32 mouse cellular contexts compared by ENCODE assay signal in the genomic region with DNA sequence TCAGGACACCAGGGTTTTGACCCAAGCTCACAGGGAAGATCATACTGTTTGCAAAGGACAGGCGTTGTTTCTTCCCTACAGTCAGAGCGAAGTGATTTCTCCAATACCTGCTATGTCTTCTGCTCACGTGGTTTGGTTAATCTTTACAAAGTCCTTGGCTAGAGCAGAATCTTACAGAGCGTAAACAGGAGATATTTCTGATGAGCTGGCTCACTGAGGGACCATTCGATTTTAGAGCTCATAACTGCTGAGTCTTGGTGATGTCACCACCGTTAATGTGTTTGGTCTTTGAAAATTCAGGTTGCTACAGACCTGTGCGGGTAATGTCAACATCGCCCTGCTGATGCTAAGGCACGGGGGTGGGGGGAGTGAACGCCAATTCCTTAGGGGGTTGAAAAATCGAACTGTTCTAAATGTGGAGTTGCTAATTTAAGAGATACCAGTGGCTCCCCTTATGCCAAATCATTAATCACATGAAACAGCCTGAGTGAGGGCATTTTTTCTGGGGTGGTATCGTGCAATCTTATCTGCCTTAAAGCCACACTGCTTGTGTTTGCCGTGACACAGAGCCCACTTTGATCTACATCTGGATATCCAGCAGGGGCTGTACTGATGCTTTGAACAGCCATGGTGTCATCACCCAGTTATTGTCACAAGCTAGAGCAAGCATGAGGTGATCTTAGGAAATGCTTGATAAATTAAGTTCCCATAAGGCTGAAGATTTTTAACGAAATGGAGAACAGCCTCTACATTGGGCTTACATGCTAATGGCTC. TPM values are rescaled to one million over a fixed set of nuclear protein-coding genes. Genes with fewer than 3 reads are reported as not detected.
A peak's percentile ranks its signal among the peaks of the same experiment; 100 is the strongest.
DNase-seq lines count a peak whose midpoint lies in the region; ATAC-seq and TF ChIP-seq lines count a peak whose summit lies in the region.
"Had no signal": no experiment of that assay in that cellular context is flagged by ENCODE, and none has a peak within 500 bp of the region (broad histone marks: within the 10 kb centered on the region; RNA-seq: fewer than 3 reads in every experiment).

No protein-coding gene starts in this region.

- H3K4me1 ChIP-seq in intestine, embryonic 14.5 days (replicated peaks; ENCODE audit: control insufficient read depth, insufficient read depth, low read length) = no peaks in the 10 kb centered on the region
- H3K4me1 ChIP-seq in intestine, postnatal 0 days (replicated peaks; ENCODE audit: control insufficient read depth, insufficient read depth, low read length) = no peaks in the 10 kb centered on the region
- no peaks in the 10 kb centered on the region for H3K4me1 ChIP-seq in kidney, embryonic 14.5 days (ENCODE audit: control insufficient read depth, insufficient read depth, low read length)
- H3K4me1 ChIP-seq in midbrain, embryonic 11.5 days (ENCODE audit: control insufficient read depth, insufficient read depth, low read length) = no peaks in the 10 kb centered on the region
- no peaks in the 10 kb centered on the region for H3K4me1 ChIP-seq in midbrain, postnatal 0 days (ENCODE audit: insufficient read depth, low read length)
- H3K4me1 ChIP-seq: embryonic facial prominence, embryonic 12.5 days; limb, embryonic 12.5 days; midbrain, embryonic 12.5 days; neural tube, embryonic 13.5 days had no signal

- peak; percentile 8; the same call in 1 of the 2 replicates for ATAC-seq in intestine, embryonic 14.5 days (replicated peaks; ENCODE audit: low FRiP score, low TSS enrichment, low read depth)
- no peak for ATAC-seq in intestine, postnatal 0 days
- ATAC-seq in kidney, embryonic 14.5 days (ENCODE audit: low FRiP score, low TSS enrichment) = no peak
- ATAC-seq in midbrain, embryonic 11.5 days (ENCODE audit: low FRiP score) = no peak
- ATAC-seq in midbrain, postnatal 0 days (ENCODE audit: low FRiP score) = no peak
- ATAC-seq: forebrain, embryonic 14.5 days; inflammation-experienced regulatory T-cells, adult 6 months; Patski had no signal

- H3K9me3 ChIP-seq in intestine, embryonic 14.5 days (ENCODE audit: control insufficient read depth, low read length) = no peaks in the 10 kb centered on the region
- no peaks in the 10 kb centered on the region for H3K9me3 ChIP-seq in intestine, postnatal 0 days (ENCODE audit: control insufficient read depth)
- no peaks in the 10 kb centered on the region for H3K9me3 ChIP-seq in kidney, embryonic 14.5 days (ENCODE audit: control insufficient read depth, low read length)
- H3K9me3 ChIP-seq in midbrain, embryonic 11.5 days (ENCODE audit: control insufficient read depth, low read length) = no peaks in the 10 kb centered on the region
- no peaks in the 10 kb centered on the region for H3K9me3 ChIP-seq in midbrain, postnatal 0 days (ENCODE audit: low read length)
- H3K9me3 ChIP-seq: embryonic facial prominence, embryonic 12.5 days; heart, embryonic 13.5 days; limb, embryonic 12.5 days; midbrain, embryonic 12.5 days; neural tube, embryonic 13.5 days had no signal

- no peak for DNase-seq in intestine, embryonic 14.5 days (ENCODE audit: low spot score)
- DNase-seq in kidney, postnatal 14 days = peak; percentile 32
- DNase-seq in midbrain, embryonic 11.5 days (ENCODE audit: low spot score, missing footprints) = peak; percentile 61
- no peak for DNase-seq in midbrain, postnatal 0 days (ENCODE audit: low spot score)
- DNase-seq in left cerebral cortex, postnatal 10 days (ENCODE audit: extremely low spot score in 1 of 2, low spot score in 2 of 2) = no peak
- DNase-seq: adrenal gland, postnatal 14 days; cerebellum, adult 11-12 months; cerebellum, adult 9-11 months; embryo, embryonic 11 days; gastrocnemius, postnatal 36 days; heart, adult 2 months; heart, postnatal 10 days; lung, postnatal 36 days; right cerebral cortex, postnatal 4 days; thymus, adult 18-20 months; thymus, postnatal 25 days had no signal

- no peak overlapping the region for H3K27ac ChIP-seq in intestine, embryonic 14.5 days (ENCODE audit: low read depth)
- H3K27ac ChIP-seq in intestine, postnatal 0 days (ENCODE audit: low read depth, low read length) = no peak overlapping the region
- H3K27ac ChIP-seq in kidney, embryonic 14.5 days (ENCODE audit: low read depth, low read length) = no peak overlapping the region
- H3K27ac ChIP-seq in midbrain, embryonic 11.5 days (ENCODE audit: low read depth, low read length) = no peak overlapping the region
- no peak overlapping the region for H3K27ac ChIP-seq in midbrain, postnatal 0 days (ENCODE audit: low read depth, low read length)
- H3K27ac ChIP-seq: embryonic facial prominence, embryonic 12.5 days; heart, adult 2 months; heart, embryonic 13.5 days; hindbrain, embryonic 14.5 days; limb, embryonic 12.5 days; liver, embryonic 14.5 days; midbrain, embryonic 12.5 days; neural tube, embryonic 13.5 days; stomach, postnatal 0 days had no signal

- TF ChIP-seq CTCF in intestine, postnatal 0 days (IDR thresholded peaks at IDR 0.05; ENCODE audit: low read depth) = no peak
- no peak for TF ChIP-seq CTCF in midbrain, postnatal 0 days (IDR thresholded peaks at IDR 0.05)

- H3K4me2 ChIP-seq in intestine, embryonic 14.5 days (ENCODE audit: low read length) = no peak overlapping the region
- no peak overlapping the region; the same call in 1 of the 2 replicates for H3K4me2 ChIP-seq in intestine, postnatal 0 days (replicated peaks; ENCODE audit: low read depth)
- H3K4me2 ChIP-seq in kidney, embryonic 14.5 days (replicated peaks; ENCODE audit: low read depth, low read length) = no peak overlapping the region
- no peak overlapping the region for H3K4me2 ChIP-seq in midbrain, embryonic 11.5 days
- H3K4me2 ChIP-seq in midbrain, postnatal 0 days (ENCODE audit: low read depth, low read length, poor library complexity, severe bottlenecking) = no peak overlapping the region
- H3K4me2 ChIP-seq: embryonic facial prominence, embryonic 12.5 days; heart, embryonic 13.5 days; hindbrain, embryonic 14.5 days; limb, embryonic 12.5 days; midbrain, embryonic 12.5 days; neural tube, embryonic 13.5 days had no signal

- peaks cover 34% of the 10 kb centered on the region; the same call in 1 of the 2 replicates for H3K36me3 ChIP-seq in intestine, embryonic 14.5 days (ENCODE audit: control insufficient read depth, insufficient read depth, low read length)
- H3K36me3 ChIP-seq in intestine, postnatal 0 days (ENCODE audit: control insufficient read depth, insufficient read depth) = no peaks in the 10 kb centered on the region
- H3K36me3 ChIP-seq in kidney, embryonic 14.5 days (ENCODE audit: control insufficient read depth, insufficient read depth, low read length) = peaks cover 21% of the 10 kb centered on the region; the same call in 1 of the 2 replicates
- H3K36me3 ChIP-seq in midbrain, embryonic 11.5 days (ENCODE audit: control insufficient read depth, insufficient read depth, low read length) = no peaks in the 10 kb centered on the region
- H3K36me3 ChIP-seq in midbrain, postnatal 0 days (ENCODE audit: insufficient read depth, low read length) = no peaks in the 10 kb centered on the region
- H3K36me3 ChIP-seq: midbrain, embryonic 12.5 days; neural tube, embryonic 13.5 days had no signal

- WGBS in intestine, embryonic 14.5 days = 73% methylated on average over 14 of the region's 14 CpGs
- WGBS in intestine, postnatal 0 days = 58% methylated on average over 14 of the region's 14 CpGs
- WGBS in kidney, embryonic 14.5 days = 86% methylated on average over 14 of the region's 14 CpGs
- WGBS in midbrain, embryonic 11.5 days = 92% methylated on average over 14 of the region's 14 CpGs
- 84% methylated on average over 14 of the region's 14 CpGs for WGBS in midbrain, postnatal 0 days

- intact Hi-C loops in left cerebral cortex, postnatal 10 days (cut with DNase I) = no loop called here

- H3K9ac ChIP-seq in intestine, embryonic 14.5 days (ENCODE audit: low read length) = no peak overlapping the region
- H3K9ac ChIP-seq in intestine, postnatal 0 days (ENCODE audit: low read depth, low read length) = no peak overlapping the region
- no peak overlapping the region for H3K9ac ChIP-seq in kidney, embryonic 14.5 days (ENCODE audit: low read depth, low read length)
- H3K9ac ChIP-seq in midbrain, embryonic 11.5 days (ENCODE audit: low read length) = no peak overlapping the region
- H3K9ac ChIP-seq in midbrain, postnatal 0 days (replicated peaks; ENCODE audit: low read length, poor library complexity, severe bottlenecking) = no peak overlapping the region
- H3K9ac ChIP-seq: embryonic facial prominence, embryonic 12.5 days; heart, embryonic 13.5 days; hindbrain, embryonic 14.5 days; limb, embryonic 12.5 days; liver, embryonic 14.5 days; midbrain, embryonic 12.5 days; neural tube, embryonic 13.5 days had no signal

- no peak overlapping the region for H3K4me3 ChIP-seq in intestine, embryonic 14.5 days (ENCODE audit: low read depth, low read length)
- no peak overlapping the region for H3K4me3 ChIP-seq in intestine, postnatal 0 days (ENCODE audit: low read depth, low read length)
- H3K4me3 ChIP-seq in kidney, embryonic 14.5 days (ENCODE audit: low read length) = no peak overlapping the region
- no peak overlapping the region for H3K4me3 ChIP-seq in midbrain, embryonic 11.5 days (ENCODE audit: low read depth, low read length)
- H3K4me3 ChIP-seq in midbrain, postnatal 0 days (ENCODE audit: low read depth, low read length) = no peak overlapping the region
- H3K4me3 ChIP-seq: embryonic facial prominence, embryonic 12.5 days; heart, adult 2 months; heart, embryonic 13.5 days; limb, embryonic 12.5 days; midbrain, embryonic 12.5 days; neural tube, embryonic 13.5 days had no signal

- H3K27me3 ChIP-seq in intestine, embryonic 14.5 days (replicated peaks; ENCODE audit: control insufficient read depth, insufficient read depth, low read length) = no peaks in the 10 kb centered on the region
- H3K27me3 ChIP-seq in intestine, postnatal 0 days (replicated peaks; ENCODE audit: control insufficient read depth, insufficient read depth, low read length) = no peaks in the 10 kb centered on the region
- H3K27me3 ChIP-seq in kidney, embryonic 14.5 days (ENCODE audit: control insufficient read depth, insufficient read depth, low read length) = no peaks in the 10 kb centered on the region
- no peaks in the 10 kb centered on the region for H3K27me3 ChIP-seq in midbrain, embryonic 11.5 days (ENCODE audit: control insufficient read depth, insufficient read depth, low read length)
- no peaks in the 10 kb centered on the region for H3K27me3 ChIP-seq in midbrain, postnatal 0 days (ENCODE audit: insufficient read depth, low read length)
- H3K27me3 ChIP-seq: embryonic facial prominence, embryonic 12.5 days; heart, embryonic 13.5 days; limb, embryonic 12.5 days; midbrain, embryonic 12.5 days; neural tube, embryonic 13.5 days; Patski had no signal

RNA-seq across cellular contexts. Expression of gene Slc38a4, which starts 44.0 kb away (rescaled TPM):
- polyA plus RNA-seq in intestine, embryonic 14.5 days (2014; fragmentation: Nextera tagmentation; extraction: Ambion mirVana) = 68.3 and 74.8 TPM in 2 replicates
- polyA plus RNA-seq in intestine, postnatal 0 days (2015; fragmentation: Nextera tagmentation; extraction: Ambion mirVana) = 8.8 and 11.4 TPM in 2 replicates
- 74.4 and 88.4 TPM in 2 replicates for polyA plus RNA-seq in kidney, embryonic 14.5 days (2014; fragmentation: Nextera tagmentation; extraction: Ambion mirVana)
- polyA plus RNA-seq in midbrain, embryonic 11.5 days (2014; fragmentation: Nextera tagmentation; extraction: Ambion mirVana) = 20.9 and 25.3 TPM in 2 replicates
- total RNA-seq in midbrain, postnatal 0 days (2014; rRNA removed) = 4.0 and 4.5 TPM in 2 replicates
- 3.7 and 3.9 TPM in 2 replicates for polyA plus RNA-seq in midbrain, postnatal 0 days (2015; fragmentation: Nextera tagmentation; extraction: Ambion mirVana)
- 1 to 10 TPM; 1.7 TPM for total RNA-seq in left cerebral cortex, postnatal 10 days (2021)
- total RNA-seq: hematopoietic stem cell, adult 5-6 weeks; megakaryocyte, adult 5-6 weeks; MEL had no signal
- polyA plus RNA-seq: inflammation-experienced regulatory T-cells, adult 6 months had no signal

Comparison
In these comparisons a context has a peak if more than half of its experiments do, and no peak if none do; other contexts are left out.
1. DNase-seq: peak in kidney, postnatal 14 days (single experiment) and midbrain, embryonic 11.5 days (single experiment); none in intestine, embryonic 14.5 days (single experiment), midbrain, postnatal 0 days (single experiment) and left cerebral cortex, postnatal 10 days (0 of 2).